Comparison of ENCODE assay signal across 17 mouse cellular contexts in genomic region chr5:53819711-53820110, GRCm38 (mm10).
"Had no signal": no experiment of that assay in that cellular context is flagged by ENCODE, and none has a peak within 500 bp of the region (broad histone marks: within the 10 kb centered on the region; RNA-seq: fewer than 3 reads in every experiment).

No protein-coding gene starts in this region.

- DNase-seq: lung, adult 2 months; lung, postnatal 14 days; lung, postnatal 36 days; right cerebral cortex, adult 18-20 months; right cerebral cortex, postnatal 25 days; right cerebral cortex, postnatal 4 days; thymus, adult 2 months; thymus, postnatal 25 days; thymus, postnatal 4 days had no signal

- H3K27ac ChIP-seq: lung, embryonic 15.5 days; macrophage; midbrain, embryonic 13.5 days; midbrain, embryonic 15.5 days; neural tube, embryonic 12.5 days; stomach, embryonic 15.5 days; stomach, postnatal 0 days had no signal

- H3K4me3 ChIP-seq: lung, embryonic 15.5 days; megakaryocyte, embryonic 14.5 days; midbrain, embryonic 13.5 days; midbrain, embryonic 15.5 days; neural tube, embryonic 12.5 days; stomach, embryonic 15.5 days had no signal
